Mouse (Mus musculus): ENCODE measurements around the gene Smarcc2. TPM values are rescaled to one million over a fixed set of nuclear protein-coding genes. Genes with fewer than 3 reads are reported as not detected.

The Smarcc2 gene
- 83.3 and 86.9 TPM in 2 replicates for polyA plus RNA-seq (2016; fragmentation: Nextera tagmentation; extraction: Ambion mirVana)

DNA sequence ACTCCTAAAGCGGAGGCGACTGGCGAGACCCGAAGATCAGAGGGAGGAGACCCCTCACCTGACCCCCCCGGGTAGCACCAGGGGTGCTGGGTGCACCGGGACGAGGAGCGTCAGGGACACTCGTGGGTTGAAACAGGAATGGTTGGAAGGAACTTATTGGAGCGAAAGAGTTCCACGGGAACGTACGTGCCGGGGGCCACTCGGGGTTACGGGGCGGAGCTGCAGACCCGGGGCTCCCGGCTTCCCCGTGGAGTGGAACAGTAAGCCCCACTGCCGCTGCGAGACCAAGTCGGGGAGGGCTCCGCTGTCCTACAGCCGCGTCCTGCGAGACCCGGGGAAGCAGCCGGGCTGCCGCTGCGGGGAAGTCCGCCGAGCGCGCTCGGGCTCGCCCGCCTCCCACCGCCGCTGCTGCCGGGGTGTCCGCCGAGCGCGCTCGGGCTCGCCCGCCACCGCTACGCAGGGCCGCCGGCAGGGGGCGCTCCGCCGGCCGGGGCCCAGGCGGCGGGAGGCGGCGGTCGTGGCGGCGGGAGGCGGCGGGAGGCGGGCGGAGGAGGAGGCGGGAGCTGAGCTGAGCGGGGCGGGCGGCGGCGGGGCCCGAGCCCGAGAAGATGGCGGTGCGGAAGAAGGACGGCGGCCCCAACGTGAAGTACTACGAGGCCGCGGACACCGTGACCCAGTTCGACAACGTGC, at the start of gene Smarcc2:
Gene Smarcc2, plus strand, starts transcription at position 530 of the 690 bp plus-strand sequence.
- WGBS, result under 1% methylated on average over 63 of the region's 86 CpGs
- Histone ChIP-seq H3K4me3 (peak within 1 kb of the TSS; percentile 96), H3K9ac (peak within 1 kb of the TSS; percentile 95), H3K4me1 (replicated peaks) (peaks cover 13% of the 10 kb centered on the region), H3K27me3 (replicated peaks) (no peaks in the 10 kb centered on the region), H3K9me3 (replicated peaks) (no peaks in the 10 kb centered on the region), H3K36me3 (peaks cover 19% of the 10 kb centered on the region), H3K4me2 (peak within 1 kb of the TSS; percentile 75), H3K27ac (ENCODE audit: poor library complexity, severe bottlenecking) (peak within 1 kb of the TSS; percentile 95)
- ATAC-seq (ENCODE audit: insufficient number of reproducible peaks, low FRiP score), result peak; percentile 85

DNA sequence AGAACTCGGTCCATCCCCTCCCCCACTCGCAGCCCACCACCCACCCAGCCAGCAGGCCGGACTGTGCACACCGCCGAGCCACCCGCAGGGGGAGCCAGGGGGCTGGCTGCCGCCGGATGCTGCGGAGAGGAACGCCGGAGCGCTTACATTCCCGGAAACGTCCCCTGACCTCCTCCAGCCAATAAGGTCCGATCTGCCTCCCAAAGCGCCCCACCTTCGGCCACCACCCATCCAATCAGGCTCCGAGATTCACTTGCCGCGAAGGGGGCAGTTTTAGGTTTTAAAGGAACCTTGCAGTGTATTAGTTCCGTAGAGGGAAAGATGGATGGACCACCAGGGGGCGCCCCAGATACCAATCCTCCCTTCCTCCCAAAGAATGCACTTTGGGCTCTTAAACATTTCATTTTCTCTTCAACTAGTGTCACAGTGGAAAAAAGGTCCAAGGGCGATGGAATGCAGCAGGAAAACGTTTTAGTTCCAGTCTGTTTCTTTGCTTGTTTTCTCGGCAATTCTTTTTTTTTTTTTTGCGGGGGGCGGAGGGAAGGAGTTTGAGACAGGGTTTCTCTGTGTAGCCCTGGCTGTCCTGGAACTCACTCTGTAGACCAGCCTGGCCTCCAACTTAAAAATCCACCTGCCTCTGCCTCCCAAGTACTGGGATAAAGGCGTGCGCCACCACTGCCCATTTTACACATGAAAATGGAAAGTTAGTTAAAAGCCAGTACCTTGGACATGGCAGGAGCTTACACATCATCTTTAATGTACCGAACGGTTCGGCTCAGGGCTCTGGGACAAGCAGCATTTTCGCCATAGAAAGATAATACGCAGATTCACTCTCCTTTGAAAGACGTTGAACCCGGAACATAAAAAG, 49.1 kb upstream of the Smarcc2 start:
- H3K9me3 ChIP-seq (replicated peaks), result no peaks in the 10 kb centered on the region
- H3K27ac ChIP-seq (ENCODE audit: poor library complexity, severe bottlenecking), result peak overlapping the region; percentile 94
- no peaks in the 10 kb centered on the region for H3K27me3 ChIP-seq (replicated peaks)
- peak overlapping the region; percentile 88 for H3K9ac ChIP-seq
- peaks cover 32% of the 10 kb centered on the region for H3K36me3 ChIP-seq
- peak; percentile 91 for ATAC-seq (ENCODE audit: insufficient number of reproducible peaks, low FRiP score)
- H3K4me1 ChIP-seq (replicated peaks), result peaks cover 47% of the 10 kb centered on the region
- H3K4me2 ChIP-seq, result peak overlapping the region; percentile 84
- WGBS, result 7% methylated on average over 36 of the region's 36 CpGs
- H3K4me3 ChIP-seq, result peak overlapping the region; percentile 86

DNA sequence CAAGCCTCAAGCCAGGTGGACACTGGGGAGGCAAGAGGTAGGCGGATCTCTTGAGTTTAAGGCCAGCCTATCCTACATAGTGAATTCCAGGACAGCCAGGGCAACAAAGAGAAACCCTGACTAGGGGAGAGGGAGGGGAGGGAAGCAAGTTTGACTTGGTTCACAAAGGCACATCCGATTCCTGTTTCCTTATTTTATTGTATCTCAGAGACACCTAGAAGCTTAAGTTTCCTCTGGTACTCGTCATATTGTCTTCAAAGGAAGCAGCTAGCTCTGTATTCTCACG, 48.5 kb upstream of the Smarcc2 start:
- Histone ChIP-seq H3K9me3 (replicated peaks) (no peaks in the 10 kb centered on the region), H3K4me3 (peak overlapping the region; percentile 86), H3K4me2 (peak overlapping the region; percentile 84), H3K9ac (peak overlapping the region; percentile 65), H3K36me3 (peaks cover 36% of the 10 kb centered on the region), H3K27ac (ENCODE audit: poor library complexity, severe bottlenecking) (peak overlapping the region; percentile 94), H3K4me1 (replicated peaks) (peaks cover 49% of the 10 kb centered on the region), H3K27me3 (replicated peaks) (no peaks in the 10 kb centered on the region)
- WGBS, result 21% methylated on average over 4 of the region's 4 CpGs
- no peak for ATAC-seq (ENCODE audit: insufficient number of reproducible peaks, low FRiP score)

DNA sequence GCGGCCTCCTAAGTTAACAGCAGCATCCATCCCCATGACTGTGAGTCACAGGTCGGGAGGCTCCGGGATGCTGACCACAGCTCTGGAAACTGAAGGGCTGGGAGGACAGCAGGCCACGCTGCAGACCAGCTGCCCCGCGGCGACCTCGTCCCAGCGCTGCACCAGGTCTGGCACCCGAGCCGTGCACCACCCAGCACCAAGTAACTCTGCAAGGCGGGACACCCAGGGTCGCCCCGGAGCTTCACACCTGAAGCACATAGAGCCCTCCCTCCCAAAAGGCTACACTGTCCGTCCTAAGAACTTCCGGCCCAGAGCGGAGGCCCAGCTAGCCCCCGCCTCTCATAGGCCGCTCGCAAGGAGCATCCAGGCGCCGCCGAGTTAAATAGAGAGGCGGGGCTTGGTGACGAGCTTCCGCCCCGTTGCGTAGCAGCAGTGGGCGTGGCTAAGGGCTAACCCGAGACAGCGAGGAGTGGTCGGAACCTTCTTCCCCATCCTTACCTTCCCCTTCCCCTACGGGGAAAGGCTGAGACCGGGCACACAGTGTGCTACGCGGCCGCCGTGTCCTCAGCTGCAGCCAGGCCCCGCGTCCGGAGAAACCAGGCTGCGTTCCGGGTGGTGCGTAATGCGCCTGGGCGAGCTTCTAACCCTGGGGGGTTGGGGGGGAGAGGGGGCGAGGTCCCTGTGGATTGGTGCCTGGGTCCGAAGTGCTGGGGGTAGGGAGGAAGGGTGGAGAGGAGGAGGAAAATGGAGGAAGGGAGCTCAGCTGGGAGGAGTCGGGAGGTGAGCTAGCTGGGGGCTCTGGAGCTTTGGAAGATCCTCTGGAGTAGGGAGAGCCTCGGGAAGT, 47.6 kb upstream of the Smarcc2 start, which contains the start of the genes Nabp2 and Rnf41:
Gene Nabp2, minus strand, starts transcription at position 282 of the 844 bp plus-strand sequence.
Gene Rnf41, plus strand, starts transcription at position 447 of the 844 bp plus-strand sequence.
- Histone ChIP-seq H3K4me2 (peak within 1 kb of the TSS; percentile 84), H3K9ac (peak within 1 kb of the TSS; percentile 91), H3K27ac (ENCODE audit: poor library complexity, severe bottlenecking) (peak within 1 kb of the TSS; percentile 94), H3K4me1 (replicated peaks) (peaks cover 49% of the 10 kb centered on the region), H3K36me3 (peaks cover 36% of the 10 kb centered on the region), H3K4me3 (peak within 1 kb of the TSS; percentile 86), H3K27me3 (replicated peaks) (no peaks in the 10 kb centered on the region), H3K9me3 (replicated peaks) (no peaks in the 10 kb centered on the region)
- peak; percentile 92 for ATAC-seq (ENCODE audit: insufficient number of reproducible peaks, low FRiP score)
- WGBS, result under 1% methylated on average over 49 of the region's 50 CpGs

GRCm38 (mm10) chr10:128412055-128412381, 47.0 kb upstream of the Smarcc2 start:
- peaks cover 37% of the 10 kb centered on the region for H3K36me3 ChIP-seq
- H3K27ac ChIP-seq (ENCODE audit: poor library complexity, severe bottlenecking), result peak overlapping the region; percentile 94
- H3K9me3 ChIP-seq (replicated peaks), result no peaks in the 10 kb centered on the region
- H3K4me1 ChIP-seq (replicated peaks), result peaks cover 49% of the 10 kb centered on the region
- under 1% methylated on average over 14 of the region's 14 CpGs for WGBS
- no peak for ATAC-seq (ENCODE audit: insufficient number of reproducible peaks, low FRiP score)
- peak overlapping the region; percentile 84 for H3K4me2 ChIP-seq
- peak overlapping the region; percentile 91 for H3K9ac ChIP-seq
- peak overlapping the region; percentile 86 for H3K4me3 ChIP-seq
- no peaks in the 10 kb centered on the region for H3K27me3 ChIP-seq (replicated peaks)

DNA sequence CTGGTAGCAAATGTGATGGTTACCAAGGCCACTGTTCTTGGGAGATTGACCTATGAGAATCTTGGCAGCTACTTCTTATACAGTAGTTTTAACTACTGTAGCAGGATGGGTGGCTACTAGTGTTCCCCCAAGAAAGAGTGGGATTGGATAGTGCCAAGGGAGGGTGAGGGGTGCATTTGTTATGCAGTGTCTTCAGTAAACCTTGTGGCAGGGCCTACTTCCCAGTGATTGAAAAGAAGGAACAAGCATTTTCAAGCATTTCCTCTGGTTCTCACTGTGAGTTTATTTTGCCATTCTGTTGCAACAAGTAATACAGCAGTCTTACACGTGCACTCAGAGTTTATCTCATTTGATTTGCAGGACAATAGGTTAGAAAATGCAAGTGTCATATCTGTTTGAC, 46.5 kb upstream of the Smarcc2 start:
- ATAC-seq (ENCODE audit: insufficient number of reproducible peaks, low FRiP score), result no peak
- Histone ChIP-seq H3K4me3 (peak overlapping the region; percentile 86), H3K27me3 (replicated peaks) (no peaks in the 10 kb centered on the region), H3K9me3 (replicated peaks) (no peaks in the 10 kb centered on the region), H3K36me3 (peaks cover 41% of the 10 kb centered on the region), H3K4me2 (peak overlapping the region; percentile 84), H3K27ac (ENCODE audit: poor library complexity, severe bottlenecking) (peak overlapping the region; percentile 94; the same call in 1 of the 2 replicates), H3K9ac (peak overlapping the region; percentile 91), H3K4me1 (replicated peaks) (peaks cover 49% of the 10 kb centered on the region)
- WGBS, result 36% methylated on average over 1 of the region's 1 CpGs

DNA sequence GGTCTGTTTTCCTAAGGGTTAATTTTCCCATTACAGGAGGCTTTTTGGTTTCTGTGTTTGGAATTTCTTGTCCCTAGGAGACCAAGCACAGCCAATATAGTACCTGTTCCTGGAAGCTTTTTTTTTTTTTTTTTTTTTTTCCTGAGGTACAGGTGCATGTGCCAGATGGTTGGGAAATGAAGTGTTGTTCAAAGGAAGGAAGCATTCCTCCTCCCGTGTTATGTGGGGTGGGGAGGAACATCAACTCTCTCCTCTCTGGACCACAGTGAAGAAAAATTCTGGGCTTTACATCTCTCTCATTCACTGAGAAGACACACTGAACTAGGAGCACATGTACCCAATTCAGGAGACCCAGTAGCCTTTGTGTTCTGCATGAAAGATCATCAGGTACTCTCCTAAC, 46.0 kb upstream of the Smarcc2 start:
- peaks cover 49% of the 10 kb centered on the region for H3K4me1 ChIP-seq (replicated peaks)
- no peak overlapping the region for H3K9ac ChIP-seq
- no peaks in the 10 kb centered on the region for H3K27me3 ChIP-seq (replicated peaks)
- H3K9me3 ChIP-seq (replicated peaks), result no peaks in the 10 kb centered on the region
- peaks cover 41% of the 10 kb centered on the region for H3K36me3 ChIP-seq
- WGBS, result 67% methylated on average over 1 of the region's 1 CpGs
- no peak overlapping the region for H3K27ac ChIP-seq (ENCODE audit: poor library complexity, severe bottlenecking)
- ATAC-seq (ENCODE audit: insufficient number of reproducible peaks, low FRiP score), result no peak
- H3K4me3 ChIP-seq, result peak overlapping the region; percentile 86
- peak overlapping the region; percentile 84 for H3K4me2 ChIP-seq

DNA sequence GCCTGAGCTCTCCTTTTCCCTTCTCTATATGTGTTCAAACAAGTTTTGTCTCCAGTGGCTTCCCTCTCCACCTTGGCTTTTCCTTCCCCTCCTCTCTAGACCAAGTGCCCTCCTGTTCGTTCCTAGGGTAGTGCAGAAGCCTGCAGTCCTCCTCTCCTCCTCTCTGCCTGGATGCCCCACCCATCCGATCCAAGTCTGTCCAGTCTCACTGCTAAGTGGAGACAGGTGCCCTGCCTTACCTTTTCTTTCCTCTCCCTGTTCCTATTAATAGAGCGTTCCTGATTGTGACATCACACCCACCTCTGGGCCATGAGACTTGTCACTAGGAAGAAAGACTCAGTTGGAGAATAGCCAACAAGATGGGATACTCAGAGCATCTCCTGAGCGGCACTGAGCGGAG, 44.2 kb upstream of the Smarcc2 start:
- ATAC-seq (ENCODE audit: insufficient number of reproducible peaks, low FRiP score), result no peak
- Histone ChIP-seq H3K4me1 (replicated peaks) (peaks cover 39% of the 10 kb centered on the region), H3K4me2 (no peak overlapping the region), H3K27ac (ENCODE audit: poor library complexity, severe bottlenecking) (no peak overlapping the region), H3K36me3 (peaks cover 54% of the 10 kb centered on the region), H3K27me3 (replicated peaks) (no peaks in the 10 kb centered on the region), H3K9ac (peak overlapping the region; percentile 43; the same call in 1 of the 2 replicates), H3K4me3 (no peak overlapping the region), H3K9me3 (replicated peaks) (no peaks in the 10 kb centered on the region)
- WGBS, result 77% methylated on average over 5 of the region's 5 CpGs

- Histone ChIP-seq H3K27ac (ENCODE audit: poor library complexity, severe bottlenecking) (no peak overlapping the region), H3K9me3 (replicated peaks) (no peaks in the 10 kb centered on the region), H3K27me3 (replicated peaks) (no peaks in the 10 kb centered on the region), H3K36me3 (peaks cover 78% of the 10 kb centered on the region), H3K9ac (no peak overlapping the region), H3K4me2 (no peak overlapping the region), H3K4me1 (replicated peaks) (peaks cover 5% of the 10 kb centered on the region), H3K4me3 (no peak overlapping the region)
- ATAC-seq (ENCODE audit: insufficient number of reproducible peaks, low FRiP score), result no peak
- WGBS, result 62% methylated on average over 5 of the region's 5 CpGs
Measured at GRCm38 (mm10) chr10:128422426-128422825, 36.6 kb upstream of the Smarcc2 start.

GRCm38 (mm10) chr10:128424604-128425003, 34.4 kb upstream of the Smarcc2 start:
- peaks cover 75% of the 10 kb centered on the region for H3K36me3 ChIP-seq
- peak overlapping the region; percentile 62; the same call in 1 of the 2 replicates for H3K27ac ChIP-seq (ENCODE audit: poor library complexity, severe bottlenecking)
- ATAC-seq (ENCODE audit: insufficient number of reproducible peaks, low FRiP score), result no peak
- H3K27me3 ChIP-seq (replicated peaks), result no peaks in the 10 kb centered on the region
- no peak overlapping the region for H3K4me3 ChIP-seq
- no peak overlapping the region for H3K4me2 ChIP-seq
- H3K9ac ChIP-seq, result 0 out of 2 replicates have a peak overlapping the region, but pooled peaks have one; percentile 17
- H3K9me3 ChIP-seq (replicated peaks), result no peaks in the 10 kb centered on the region
- H3K4me1 ChIP-seq (replicated peaks), result peaks cover 5% of the 10 kb centered on the region
- WGBS, result 50% methylated on average over 7 of the region's 7 CpGs
